Mouse (Mus musculus): ENCODE data around the gene Pitpnm1. TPM values are rescaled to one million over a fixed set of nuclear protein-coding genes. Genes with fewer than 3 reads are reported as not detected.
"Not testable (repeated sequence)": the region's sequence is repeated elsewhere in the genome, so short reads cannot be mapped to it uniquely, and the experiment has no call there.

Pitpnm1 gene
- polyA plus RNA-seq, 1 experiment from 2014 or later = 43.3 TPM

DNA sequence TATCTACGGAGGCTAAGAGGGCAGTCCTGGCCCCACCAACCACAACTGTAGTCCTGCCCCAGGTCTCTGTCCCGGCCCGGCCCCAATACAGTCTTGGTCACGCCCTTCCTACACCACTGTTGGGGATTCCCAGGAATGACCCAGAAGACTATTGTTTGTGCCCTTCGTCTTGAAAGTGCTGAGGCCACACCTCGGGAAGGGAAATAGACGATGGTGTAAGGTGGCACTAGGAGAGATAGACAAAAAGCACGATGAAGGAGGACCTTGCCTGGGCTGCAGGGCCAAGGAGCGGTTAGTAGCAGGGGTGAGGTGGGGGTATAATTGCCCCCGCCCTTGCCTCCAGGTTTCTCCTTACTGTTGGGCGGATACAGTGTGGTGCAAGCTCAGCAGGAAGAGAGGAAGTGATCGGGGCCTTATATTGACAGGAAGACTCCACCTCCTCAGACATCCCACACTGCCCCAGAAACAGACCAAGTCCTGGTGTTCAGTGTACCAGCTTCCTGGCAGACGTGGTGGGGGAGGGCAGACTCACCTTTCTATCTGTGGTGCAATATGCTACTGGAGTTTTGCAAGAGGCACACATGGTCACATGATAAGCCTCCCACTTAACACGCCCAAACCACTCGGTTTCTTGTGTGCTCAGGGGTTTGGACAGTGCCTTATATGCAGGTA, 40.6 kb upstream of the Pitpnm1 start, which contains the start of gene Gstp3:
TSS of gene Gstp3 (minus strand) at position 501 of the 672 bp plus-strand sequence.
- no peak for ATAC-seq (ENCODE audit: low FRiP score)
- Histone ChIP-seq H3K4me3 (no peak within 1 kb of the TSS), H3K4me2 (no peak within 1 kb of the TSS), H3K27ac (no peak within 1 kb of the TSS), H3K4me1 (replicated peaks) (no peaks in the 10 kb centered on the region), H3K27me3 (0 out of 2 replicates have a peak, but pooled peaks cover 4% of the 10 kb centered on the region), H3K36me3 (no peaks in the 10 kb centered on the region), H3K9ac (no peak within 1 kb of the TSS), H3K9me3 (no peaks in the 10 kb centered on the region)
- 86% methylated on average over 15 of the region's 15 CpGs for WGBS

DNA sequence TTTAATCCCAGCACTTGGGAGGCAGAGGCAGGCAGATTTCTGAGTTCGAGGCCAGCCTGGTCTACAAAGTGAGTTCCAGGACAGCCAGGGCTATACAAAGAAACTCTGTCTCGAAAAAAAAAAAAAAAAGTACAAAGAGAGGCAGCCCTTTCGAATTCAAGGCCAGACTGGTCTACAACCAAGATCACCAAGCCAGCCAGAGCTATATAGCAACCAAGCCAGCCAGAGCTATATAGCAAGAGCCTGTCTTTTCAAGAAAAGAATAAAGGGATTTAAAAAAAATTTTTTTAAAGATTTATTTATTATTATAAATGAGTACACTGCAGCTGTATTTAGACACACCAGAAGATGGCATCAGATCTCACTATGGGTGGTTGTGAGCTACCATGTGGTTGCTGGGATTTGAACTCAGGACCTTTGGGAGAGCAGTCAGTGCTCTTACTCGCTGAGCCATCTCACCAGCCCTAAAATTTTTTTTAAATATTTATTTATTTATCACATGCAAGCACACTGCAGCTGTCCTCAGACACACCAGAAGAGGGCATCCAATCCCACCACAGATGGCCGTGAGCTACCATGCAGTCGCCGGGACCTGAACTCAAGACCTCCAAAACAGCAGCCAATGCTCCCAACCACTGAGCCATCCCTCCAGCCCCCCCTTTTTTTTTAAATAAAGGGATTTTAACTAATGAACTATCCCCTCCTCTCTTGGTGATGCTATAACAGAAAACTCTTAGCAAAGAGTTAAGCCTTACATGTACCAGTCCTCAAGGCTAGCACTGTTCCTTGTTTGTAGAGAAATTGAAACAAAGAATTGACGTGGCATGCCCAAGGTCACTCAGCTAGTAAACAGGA, 39.5 kb upstream of the Pitpnm1 start:
- H3K4me3 ChIP-seq; H3K4me2 ChIP-seq; H3K9ac ChIP-seq; H3K27me3 ChIP-seq; H3K36me3 ChIP-seq; H3K4me1 ChIP-seq (replicated peaks); H3K9me3 ChIP-seq; ATAC-seq (ENCODE audit: low FRiP score); H3K27ac ChIP-seq: not testable (repeated sequence)
- 86% methylated on average over 8 of the region's 8 CpGs for WGBS

DNA sequence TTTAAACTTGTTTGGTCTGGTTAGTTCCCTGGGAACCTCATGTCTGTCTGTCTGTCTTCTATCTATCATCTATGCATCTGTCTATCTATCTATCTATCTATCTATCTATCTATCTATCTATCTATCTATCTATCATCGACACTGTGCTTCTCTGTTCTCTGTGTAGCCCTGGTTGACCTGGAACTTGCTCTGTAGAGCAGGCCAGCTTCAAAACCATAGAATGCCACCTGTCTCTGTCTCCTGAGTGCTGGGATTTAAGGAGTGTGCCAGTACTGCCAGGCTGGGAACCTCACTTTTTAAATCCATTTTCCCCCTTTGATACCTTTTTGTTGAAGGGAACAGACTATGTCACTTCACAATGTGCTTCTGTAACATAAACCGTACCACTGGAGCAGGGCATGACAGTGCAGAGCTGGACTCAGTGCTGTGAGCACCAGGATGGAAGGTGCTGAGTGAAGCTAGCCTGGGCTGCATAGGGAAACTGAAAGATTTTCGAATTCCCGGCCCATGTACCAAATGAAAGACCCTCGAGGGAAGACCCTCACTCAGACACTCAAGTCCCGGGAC, 38.8 kb upstream of the Pitpnm1 start:
- no peaks in the 10 kb centered on the region for H3K27me3 ChIP-seq
- H3K27ac ChIP-seq = no peak overlapping the region
- H3K4me1 ChIP-seq (replicated peaks) = no peaks in the 10 kb centered on the region
- 92% methylated on average over 6 of the region's 6 CpGs for WGBS
- no peaks in the 10 kb centered on the region for H3K9me3 ChIP-seq
- no peak overlapping the region for H3K4me2 ChIP-seq
- no peaks in the 10 kb centered on the region for H3K36me3 ChIP-seq
- ATAC-seq (ENCODE audit: low FRiP score) = no peak
- no peak overlapping the region for H3K9ac ChIP-seq
- H3K4me3 ChIP-seq = no peak overlapping the region

DNA sequence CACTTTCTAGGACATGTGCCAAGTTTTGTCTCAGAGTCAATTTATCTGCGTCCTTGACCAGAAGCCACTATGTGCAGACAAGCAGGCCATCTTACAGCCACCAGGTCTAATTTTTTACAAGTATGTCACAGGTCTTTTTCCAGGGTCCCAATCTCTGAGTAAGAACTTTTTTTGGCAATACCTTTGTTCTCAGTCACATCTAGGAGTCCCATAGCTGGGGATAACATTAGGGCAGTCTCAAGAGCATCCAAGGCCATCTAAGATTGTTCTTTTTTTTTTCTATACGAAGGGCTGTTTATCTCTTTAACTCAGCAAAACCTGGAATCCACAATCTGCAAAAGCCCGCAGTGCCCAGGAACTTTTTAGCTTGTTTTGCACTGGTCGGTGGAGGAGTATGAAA, 36.4 kb upstream of the Pitpnm1 start:
- WGBS = 80% methylated on average over 4 of the region's 4 CpGs
- H3K27me3 ChIP-seq; H3K4me1 ChIP-seq (replicated peaks); H3K36me3 ChIP-seq; ATAC-seq (ENCODE audit: low FRiP score); H3K9ac ChIP-seq; H3K27ac ChIP-seq; H3K4me2 ChIP-seq; H3K9me3 ChIP-seq; H3K4me3 ChIP-seq: not testable (repeated sequence)

DNA sequence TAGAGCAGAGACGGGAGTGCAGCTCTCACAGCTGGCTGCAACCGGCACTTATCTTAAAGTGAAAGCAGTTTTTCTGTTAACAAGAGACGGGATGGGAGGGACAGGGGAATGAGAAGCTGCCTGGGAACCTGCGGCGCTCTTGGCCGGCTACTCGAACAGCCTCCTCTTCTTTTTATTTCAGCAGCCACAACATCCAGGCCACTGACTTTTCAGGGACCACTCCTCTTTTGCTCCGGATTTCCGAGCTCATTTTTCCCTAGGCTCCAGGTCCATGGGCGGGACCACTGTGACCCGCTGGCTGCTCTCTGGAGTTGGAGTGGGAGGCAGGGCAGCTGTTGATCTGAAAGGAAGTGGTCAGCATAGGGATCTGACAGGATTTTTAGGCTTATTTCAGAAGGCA, 35.3 kb upstream of the Pitpnm1 start:
- not testable (repeated sequence) for H3K27me3 ChIP-seq; H3K4me3 ChIP-seq; ATAC-seq (ENCODE audit: low FRiP score); H3K4me2 ChIP-seq; H3K36me3 ChIP-seq; H3K9ac ChIP-seq; H3K9me3 ChIP-seq; H3K4me1 ChIP-seq (replicated peaks); H3K27ac ChIP-seq
- 31% methylated on average over 6 of the region's 11 CpGs for WGBS

DNA sequence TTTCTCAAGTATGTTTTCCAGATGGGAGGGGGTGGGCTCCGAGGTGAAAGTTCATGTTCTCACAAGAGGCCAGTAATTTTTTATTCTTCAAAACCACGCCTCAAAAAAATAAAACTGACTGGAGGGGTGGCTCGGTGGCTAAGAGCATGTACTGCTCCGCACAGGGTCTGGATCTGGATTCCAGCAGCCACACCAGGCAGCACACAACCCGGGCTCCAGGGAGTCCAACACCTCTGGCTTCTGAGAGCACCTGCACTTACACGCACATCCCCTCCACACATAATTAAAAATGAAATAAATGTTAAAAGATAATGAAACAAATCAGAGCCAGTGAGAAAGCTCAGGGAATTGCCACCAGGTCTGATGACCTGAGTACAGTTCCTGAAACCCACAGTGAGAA, 33.5 kb upstream of the Pitpnm1 start:
- Histone ChIP-seq H3K4me1 (replicated peaks) (no peaks in the 10 kb centered on the region), H3K4me3 (no peak overlapping the region), H3K4me2 (no peak overlapping the region), H3K9ac (no peak overlapping the region), H3K9me3 (no peaks in the 10 kb centered on the region), H3K36me3 (no peaks in the 10 kb centered on the region), H3K27me3 (no peaks in the 10 kb centered on the region), H3K27ac (no peak overlapping the region)
- WGBS = 80% methylated on average over 6 of the region's 6 CpGs
- no peak for ATAC-seq (ENCODE audit: low FRiP score)

GRCm38 (mm10) chr19:4066877-4067276, 32.9 kb upstream of the Pitpnm1 start:
- H3K4me2 ChIP-seq = no peak overlapping the region
- H3K9ac ChIP-seq = no peak overlapping the region
- H3K4me1 ChIP-seq (replicated peaks) = no peaks in the 10 kb centered on the region
- H3K27me3 ChIP-seq = no peaks in the 10 kb centered on the region
- no peak overlapping the region for H3K4me3 ChIP-seq
- no peaks in the 10 kb centered on the region for H3K9me3 ChIP-seq
- ATAC-seq (ENCODE audit: low FRiP score) = no peak
- no peak overlapping the region for H3K27ac ChIP-seq
- no peaks in the 10 kb centered on the region for H3K36me3 ChIP-seq

DNA sequence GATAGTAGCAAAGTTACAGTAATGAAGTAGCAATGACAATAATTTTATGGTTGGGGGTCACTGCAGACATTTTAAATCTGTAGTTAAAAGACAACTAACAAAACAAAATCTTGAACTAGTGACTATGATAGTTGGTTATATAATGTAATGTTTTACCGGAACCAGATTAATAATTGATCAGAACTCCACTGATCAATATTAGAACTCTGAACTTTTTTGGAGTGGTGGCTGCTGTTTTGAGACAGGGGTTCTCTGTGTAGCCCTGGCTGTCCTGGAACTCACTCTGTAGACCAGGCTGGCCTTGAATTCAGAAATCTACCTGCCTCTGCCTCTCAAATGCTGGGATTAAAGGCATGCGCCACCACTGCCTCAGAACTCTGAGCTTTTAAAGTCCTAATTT, 31.6 kb upstream of the Pitpnm1 start:
- not testable (repeated sequence) for H3K4me3 ChIP-seq; H3K4me2 ChIP-seq; H3K27me3 ChIP-seq; H3K9ac ChIP-seq; ATAC-seq (ENCODE audit: low FRiP score); H3K27ac ChIP-seq; H3K9me3 ChIP-seq; H3K4me1 ChIP-seq (replicated peaks); H3K36me3 ChIP-seq
- 97% methylated on average over 2 of the region's 2 CpGs for WGBS

GRCm38 (mm10) chr19:4068717-4069410, 30.9 kb upstream of the Pitpnm1 start:
- H3K4me3 ChIP-seq = no peak overlapping the region
- no peaks in the 10 kb centered on the region for H3K9me3 ChIP-seq
- no peaks in the 10 kb centered on the region for H3K4me1 ChIP-seq (replicated peaks)
- H3K27me3 ChIP-seq = no peaks in the 10 kb centered on the region
- 67% methylated on average over 15 of the region's 15 CpGs for WGBS
- ATAC-seq (ENCODE audit: low FRiP score) = no peak
- no peak overlapping the region for H3K4me2 ChIP-seq
- H3K27ac ChIP-seq = no peak overlapping the region
- H3K9ac ChIP-seq = no peak overlapping the region
- no peaks in the 10 kb centered on the region for H3K36me3 ChIP-seq

DNA sequence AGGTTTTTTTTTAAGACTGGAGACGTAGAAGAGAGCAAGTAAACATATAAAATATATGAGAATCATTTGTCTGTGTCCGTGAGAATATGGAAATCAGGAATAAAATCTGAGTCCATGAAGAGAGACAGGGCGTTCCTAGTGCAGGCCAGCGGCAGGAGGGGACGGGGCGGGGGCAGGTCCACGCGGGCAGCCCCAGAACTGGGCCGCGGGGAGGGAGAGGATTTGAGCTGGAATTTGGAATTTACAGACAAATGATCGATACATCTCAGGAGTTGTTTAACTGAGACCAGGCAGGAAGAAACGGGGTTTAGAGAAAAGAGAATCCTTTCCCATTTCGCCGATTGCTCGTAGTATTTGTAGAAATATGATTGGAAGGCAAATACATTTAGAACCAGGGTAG, 29.5 kb upstream of the Pitpnm1 start:
- H3K4me3 ChIP-seq = no peak overlapping the region
- H3K4me1 ChIP-seq (replicated peaks) = no peaks in the 10 kb centered on the region
- H3K27ac ChIP-seq = no peak overlapping the region
- H3K9ac ChIP-seq = no peak overlapping the region
- H3K27me3 ChIP-seq = no peaks in the 10 kb centered on the region
- WGBS = 80% methylated on average over 15 of the region's 15 CpGs
- H3K4me2 ChIP-seq = no peak overlapping the region
- no peaks in the 10 kb centered on the region for H3K9me3 ChIP-seq
- no peaks in the 10 kb centered on the region for H3K36me3 ChIP-seq
- ATAC-seq (ENCODE audit: low FRiP score) = no peak

GRCm38 (mm10) chr19:4070756-4071155, 29.0 kb upstream of the Pitpnm1 start:
- 78% methylated on average over 8 of the region's 8 CpGs for WGBS
- no peak overlapping the region for H3K27ac ChIP-seq
- no peak overlapping the region for H3K9ac ChIP-seq
- no peaks in the 10 kb centered on the region for H3K4me1 ChIP-seq (replicated peaks)
- no peak overlapping the region for H3K4me3 ChIP-seq
- H3K27me3 ChIP-seq = no peaks in the 10 kb centered on the region
- no peaks in the 10 kb centered on the region for H3K9me3 ChIP-seq
- H3K4me2 ChIP-seq = no peak overlapping the region
- no peaks in the 10 kb centered on the region for H3K36me3 ChIP-seq
- ATAC-seq (ENCODE audit: low FRiP score) = no peak

GRCm38 (mm10) chr19:4071406-4071805, 28.4 kb upstream of the Pitpnm1 start:
- no peak overlapping the region for H3K27ac ChIP-seq
- 93% methylated on average over 6 of the region's 6 CpGs for WGBS
- H3K4me3 ChIP-seq = no peak overlapping the region

More at GRCm38 (mm10) chr19:4071406-4071805, 28.4 kb upstream of the Pitpnm1 start:
- Histone ChIP-seq H3K9me3 (no peaks in the 10 kb centered on the region), H3K9ac (no peak overlapping the region), H3K4me2 (no peak overlapping the region), H3K27me3 (no peaks in the 10 kb centered on the region), H3K36me3 (no peaks in the 10 kb centered on the region), H3K4me1 (replicated peaks) (no peaks in the 10 kb centered on the region)
- ATAC-seq (ENCODE audit: low FRiP score) = no peak
